16 mouse cellular contexts compared by ENCODE assay signal in the genomic region with DNA sequence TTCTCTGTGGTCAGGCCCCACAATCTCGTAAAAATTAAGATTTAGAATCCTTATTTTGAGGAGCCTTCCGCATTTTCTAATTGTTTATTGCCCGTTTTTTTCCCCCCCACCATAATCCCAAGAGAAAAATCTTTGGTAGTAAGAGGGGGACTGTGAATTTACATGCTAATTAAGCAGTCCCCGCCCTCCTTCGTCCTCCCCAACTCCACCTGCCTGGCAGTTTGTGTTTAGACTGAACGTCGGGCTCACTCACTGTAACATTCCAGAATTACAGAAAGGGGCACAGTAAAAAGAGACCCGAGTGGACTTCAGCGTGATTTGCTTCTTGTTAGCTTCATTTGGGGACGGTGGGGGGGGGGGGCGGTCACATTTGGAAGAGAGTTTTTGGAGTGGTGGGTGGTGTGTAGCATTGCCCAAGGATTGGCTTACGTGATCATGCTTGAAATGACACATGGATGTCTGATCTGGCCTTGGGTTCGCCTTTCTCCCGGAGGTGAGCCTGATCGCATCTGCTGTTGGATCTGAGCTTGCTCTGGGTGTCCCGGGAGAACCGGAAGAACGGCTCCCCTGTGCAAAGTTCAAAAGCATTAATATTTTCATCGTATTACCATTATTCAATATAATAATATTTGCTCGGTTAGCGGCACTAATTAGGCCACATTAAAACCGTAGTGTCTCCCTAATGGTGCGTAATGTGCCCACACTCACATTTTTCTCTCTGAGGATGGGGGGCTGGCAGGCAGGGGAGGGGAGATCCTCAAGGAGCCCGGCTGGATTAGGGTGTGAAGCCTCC. TPM values are rescaled to one million over a fixed set of nuclear protein-coding genes. Genes with fewer than 3 reads are reported as not detected.
A peak's percentile ranks its signal among the peaks of the same experiment; 100 is the strongest.
DNase-seq lines count a peak whose midpoint lies in the region; ATAC-seq and TF ChIP-seq lines count a peak whose summit lies in the region.
"Had no signal": no experiment of that assay in that cellular context is flagged by ENCODE, and none has a peak within 500 bp of the region (broad histone marks: within the 10 kb centered on the region; RNA-seq: fewer than 3 reads in every experiment).

No protein-coding gene starts in this region.

- TF ChIP-seq CTCF in cerebellum, adult 2 months (IDR thresholded peaks at IDR 0.05; ENCODE audit: borderline replicate concordance, insufficient read depth, low read depth, low read length), result no peak
- TF ChIP-seq CTCF in brain, embryonic 14.5 days (IDR thresholded peaks at IDR 0.05; ENCODE audit: borderline replicate concordance, extremely low read depth, insufficient read depth, insufficient read length), result no peak

- H3K36me3 ChIP-seq in forebrain, embryonic 13.5 days (ENCODE audit: poor library complexity, severe bottlenecking), result no peaks in the 10 kb centered on the region
- no peaks in the 10 kb centered on the region for H3K36me3 ChIP-seq in midbrain, embryonic 13.5 days
- H3K36me3 ChIP-seq: embryonic facial prominence, embryonic 15.5 days; heart, embryonic 13.5 days; intestine, embryonic 15.5 days; liver, embryonic 15.5 days; neural tube, embryonic 12.5 days had no signal

- H3K4me3 ChIP-seq in cerebellum, adult 2 months (replicated peaks; ENCODE audit: insufficient read depth, low read depth, low read length), result peak overlapping the region; percentile 60
- peak overlapping the region; percentile 2 for H3K4me3 ChIP-seq in forebrain, embryonic 13.5 days
- H3K4me3 ChIP-seq in midbrain, embryonic 13.5 days (replicated peaks), result peak overlapping the region; percentile 33
- H3K4me3 ChIP-seq: embryonic facial prominence, embryonic 15.5 days; heart, embryonic 13.5 days; intestine, embryonic 15.5 days; liver, embryonic 15.5 days; neural tube, embryonic 12.5 days had no signal

- ATAC-seq in forebrain, embryonic 13.5 days, result no peak
- no peak for ATAC-seq in midbrain, embryonic 13.5 days

- no peak for TF ChIP-seq POLR2A in cerebellum, adult 2 months (IDR thresholded peaks at IDR 0.05; ENCODE audit: borderline replicate concordance, insufficient read depth, low read length)
- no peak for TF ChIP-seq POLR2A in brain, embryonic 14.5 days (IDR thresholded peaks at IDR 0.05; ENCODE audit: borderline replicate concordance, extremely low read depth, insufficient read depth, insufficient read length, poor library complexity, severe bottlenecking)

- H3K9me3 ChIP-seq in forebrain, embryonic 13.5 days (replicated peaks), result no peaks in the 10 kb centered on the region
- no peaks in the 10 kb centered on the region for H3K9me3 ChIP-seq in midbrain, embryonic 13.5 days
- H3K9me3 ChIP-seq: embryonic facial prominence, embryonic 15.5 days; heart, embryonic 13.5 days; intestine, embryonic 15.5 days; liver, embryonic 15.5 days; neural tube, embryonic 12.5 days had no signal

- 20% methylated on average over 24 of the region's 24 CpGs for WGBS in cerebellum, adult 2 months
- WGBS in forebrain, embryonic 13.5 days, result under 1% methylated on average over 24 of the region's 24 CpGs
- under 1% methylated on average over 24 of the region's 24 CpGs for WGBS in midbrain, embryonic 13.5 days

- H3K9ac ChIP-seq in forebrain, embryonic 13.5 days, result no peak overlapping the region
- peak overlapping the region; percentile 61; the same call in 1 of the 2 replicates for H3K9ac ChIP-seq in midbrain, embryonic 13.5 days (replicated peaks)
- H3K9ac ChIP-seq: embryonic facial prominence, embryonic 15.5 days; heart, embryonic 13.5 days; intestine, embryonic 15.5 days; liver, embryonic 15.5 days; neural tube, embryonic 12.5 days had no signal

- H3K27me3 ChIP-seq in cerebellum, adult 2 months (ENCODE audit: control insufficient read depth, insufficient read depth, low read length), result no peaks in the 10 kb centered on the region
- peaks cover 99% of the 10 kb centered on the region for H3K27me3 ChIP-seq in forebrain, embryonic 13.5 days
- peaks cover 94% of the 10 kb centered on the region for H3K27me3 ChIP-seq in midbrain, embryonic 13.5 days

- H3K4me1 ChIP-seq in cerebellum, adult 2 months (ENCODE audit: control insufficient read depth, insufficient read depth, low read length), result no peaks in the 10 kb centered on the region
- H3K4me1 ChIP-seq in forebrain, embryonic 13.5 days, result peaks cover 76% of the 10 kb centered on the region
- peaks cover 72% of the 10 kb centered on the region for H3K4me1 ChIP-seq in midbrain, embryonic 13.5 days (replicated peaks)
- H3K4me1 ChIP-seq: liver, embryonic 15.5 days had no signal

- peak; percentile 32 to 45 for DNase-seq in cerebellum, adult 2 months
- DNase-seq in cerebellum, adult 11-12 months, result no peak
- DNase-seq in brain, embryonic 14.5 days (ENCODE audit: low read depth), result peak; percentile 62
- no peak for DNase-seq in frontal cortex, postnatal 14 days (ENCODE audit: low spot score in 2 of 2)
- DNase-seq in heart, adult 8-10 months (ENCODE audit: low spot score), result no peak
- DNase-seq in thymus, postnatal 14 days, result no peak
- DNase-seq: thymus, adult 2 months had no signal

- H3K27ac ChIP-seq in cerebellum, adult 2 months (ENCODE audit: insufficient read depth, low read length), result no peak overlapping the region
- H3K27ac ChIP-seq in forebrain, embryonic 13.5 days, result no peak overlapping the region
- H3K27ac ChIP-seq in midbrain, embryonic 13.5 days, result peak overlapping the region; percentile 83
- H3K27ac ChIP-seq: embryonic facial prominence, embryonic 15.5 days; heart, embryonic 13.5 days; intestine, embryonic 15.5 days; liver, embryonic 15.5 days; macrophage; neural tube, embryonic 12.5 days had no signal

- H3K4me2 ChIP-seq in forebrain, embryonic 13.5 days, result peak overlapping the region; percentile 37
- peak overlapping the region; percentile 51 for H3K4me2 ChIP-seq in midbrain, embryonic 13.5 days (replicated peaks)
- H3K4me2 ChIP-seq: embryonic facial prominence, embryonic 15.5 days; heart, embryonic 13.5 days; intestine, embryonic 15.5 days; liver, embryonic 15.5 days; neural tube, embryonic 12.5 days had no signal

RNA-seq across cellular contexts. Expression of a gene that starts 6.6 kb away (rescaled TPM):
- 33.4 and 38.4 TPM in 2 replicates for polyA plus RNA-seq in cerebellum, adult 2 months (2012; rRNA removed)
- polyA plus RNA-seq in brain, embryonic 14.5 days (2012; rRNA removed), result 18.0 and 26.0 TPM in 2 replicates
- polyA plus RNA-seq in forebrain, embryonic 13.5 days (2015; fragmentation: Nextera tagmentation; extraction: Ambion mirVana), result 1.8 and 5.5 TPM in 2 replicates
- 12.9 and 14.4 TPM in 2 replicates for polyA plus RNA-seq in midbrain, embryonic 13.5 days (2015; fragmentation: Nextera tagmentation; extraction: Ambion mirVana)
- total RNA-seq in heart, adult 8-10 months (2022), result not detected
- polyA plus RNA-seq: embryonic facial prominence, embryonic 15.5 days; heart, embryonic 13.5 days; intestine, embryonic 15.5 days; large intestine, adult 2 months; liver, embryonic 15.5 days; macrophage; thymus, adult 2 months had no signal

Comparison
In these comparisons a context has a peak if more than half of its experiments do, and no peak if none do; other contexts are left out.
1. DNase-seq: peak in cerebellum, adult 2 months (2 of 2) and brain, embryonic 14.5 days (single experiment); none in cerebellum, adult 11-12 months (single experiment), frontal cortex, postnatal 14 days (0 of 2), heart, adult 8-10 months (single experiment) and thymus, postnatal 14 days (single experiment).
2. H3K4me3 ChIP-seq: peak in every context shown above with its lines; median percentile 60 in cerebellum, adult 2 months; 33 in midbrain, embryonic 13.5 days; 2 in forebrain, embryonic 13.5 days.